20 mouse cellular contexts compared by ENCODE assay signal in genomic region chr11:63569785-63570479, GRCm38 (mm10).
DNase-seq lines count a peak whose midpoint lies in the region; ATAC-seq and TF ChIP-seq lines count a peak whose summit lies in the region.
"Had no signal": no experiment of that assay in that cellular context is flagged by ENCODE, and none has a peak within 500 bp of the region (broad histone marks: within the 10 kb centered on the region; RNA-seq: fewer than 3 reads in every experiment).

No protein-coding gene starts in this region.

- 38% methylated on average over 15 of the region's 15 CpGs for WGBS in heart, postnatal 0 days
- WGBS in midbrain, embryonic 14.5 days: 81% methylated on average over 15 of the region's 15 CpGs

- no peak overlapping the region for H3K9ac ChIP-seq in heart, postnatal 0 days (replicated peaks; ENCODE audit: low read depth, low read length)
- H3K9ac ChIP-seq in midbrain, embryonic 14.5 days (replicated peaks; ENCODE audit: low read length): no peak overlapping the region
- H3K9ac ChIP-seq: forebrain, postnatal 0 days; hindbrain, embryonic 14.5 days; midbrain, embryonic 15.5 days; neural tube, embryonic 12.5 days had no signal

- no peaks in the 10 kb centered on the region for H3K36me3 ChIP-seq in heart, postnatal 0 days (replicated peaks; ENCODE audit: control insufficient read depth, insufficient read depth, low read length)
- no peaks in the 10 kb centered on the region for H3K36me3 ChIP-seq in midbrain, embryonic 14.5 days (ENCODE audit: control insufficient read depth, insufficient read depth, low read length)
- H3K36me3 ChIP-seq: midbrain, embryonic 15.5 days; neural tube, embryonic 12.5 days had no signal

- TF ChIP-seq CTCF in heart, postnatal 0 days (IDR thresholded peaks at IDR 0.05; ENCODE audit: low read depth): no peak

- H3K4me2 ChIP-seq in heart, postnatal 0 days (ENCODE audit: low read depth, low read length): no peak overlapping the region
- no peak overlapping the region for H3K4me2 ChIP-seq in midbrain, embryonic 14.5 days (ENCODE audit: low read length)
- H3K4me2 ChIP-seq: hindbrain, embryonic 14.5 days; midbrain, embryonic 15.5 days; neural tube, embryonic 12.5 days had no signal

- H3K9me3 ChIP-seq in heart, postnatal 0 days (replicated peaks; ENCODE audit: control insufficient read depth, low read length): no peaks in the 10 kb centered on the region
- no peaks in the 10 kb centered on the region for H3K9me3 ChIP-seq in midbrain, embryonic 14.5 days (ENCODE audit: control insufficient read depth, low read length)
- H3K9me3 ChIP-seq: midbrain, embryonic 15.5 days; neural tube, embryonic 12.5 days had no signal

- no peaks in the 10 kb centered on the region for H3K27me3 ChIP-seq in heart, postnatal 0 days (ENCODE audit: control insufficient read depth, insufficient read depth, low read length)
- no peaks in the 10 kb centered on the region for H3K27me3 ChIP-seq in midbrain, embryonic 14.5 days (ENCODE audit: control insufficient read depth, insufficient read depth, low read length)
- H3K27me3 ChIP-seq: midbrain, embryonic 15.5 days; neural tube, embryonic 12.5 days had no signal

- no peak overlapping the region for H3K27ac ChIP-seq in heart, postnatal 0 days (ENCODE audit: low read depth)
- no peak overlapping the region for H3K27ac ChIP-seq in midbrain, embryonic 14.5 days (replicated peaks; ENCODE audit: low read depth, low read length)
- H3K27ac ChIP-seq: hindbrain, embryonic 14.5 days; midbrain, embryonic 15.5 days; neural tube, embryonic 12.5 days; stomach, postnatal 0 days had no signal

- H3K4me3 ChIP-seq in heart, postnatal 0 days (ENCODE audit: low read depth, low read length): no peak overlapping the region
- H3K4me3 ChIP-seq in midbrain, embryonic 14.5 days (replicated peaks; ENCODE audit: low read depth, low read length): no peak overlapping the region
- H3K4me3 ChIP-seq: midbrain, embryonic 15.5 days; neural tube, embryonic 12.5 days had no signal

- DNase-seq in adrenal gland, adult (ENCODE audit: inconsistent age in 2 of 2, low spot score in 1 of 2): peak; percentile 4 to 26
- DNase-seq in adrenal gland, postnatal 4 days (ENCODE audit: low spot score in 2 of 2): no peak
- DNase-seq in heart, postnatal 0 days (ENCODE audit: low spot score): peak; percentile 44
- no peak for DNase-seq in heart, adult 8-10 months (ENCODE audit: low spot score)
- peak; percentile 37 for DNase-seq in fat pad, adult 2 months (ENCODE audit: extremely low read depth, low read depth, low spot score)
- DNase-seq in kidney, postnatal 14 days: peak; percentile 22
- DNase-seq in gastrocnemius, postnatal 25 days: no peak
- DNase-seq in midbrain, embryonic 14.5 days: no peak
- DNase-seq: cerebellum, postnatal 14 days; forebrain, postnatal 0 days; gastrocnemius, postnatal 10 days; layer of hippocampus, postnatal 36 days; lung, postnatal 36 days; thymus, postnatal 36 days had no signal

- TF ChIP-seq EP300 in heart, postnatal 0 days (IDR thresholded peaks at IDR 0.05; ENCODE audit: low read depth): no peak

- ATAC-seq in heart, postnatal 0 days (ENCODE audit: insufficient read depth, low read depth): 0 out of 2 replicates have a peak, but pooled peaks have one; percentile 14
- no peak for ATAC-seq in midbrain, embryonic 14.5 days (ENCODE audit: low FRiP score, low TSS enrichment)
- ATAC-seq: forebrain, postnatal 0 days; intestine, postnatal 0 days; midbrain, embryonic 15.5 days; Patski had no signal

- no peaks in the 10 kb centered on the region for H3K4me1 ChIP-seq in heart, postnatal 0 days (ENCODE audit: control insufficient read depth, insufficient read depth)
- no peaks in the 10 kb centered on the region for H3K4me1 ChIP-seq in midbrain, embryonic 14.5 days (ENCODE audit: control insufficient read depth, insufficient read depth, low read length)
- H3K4me1 ChIP-seq: midbrain, embryonic 15.5 days; neural tube, embryonic 12.5 days had no signal

Comparison
In these comparisons a context has a peak if more than half of its experiments do, and no peak if none do; other contexts are left out.
1. DNase-seq: peak in adrenal gland, adult (2 of 2), heart, postnatal 0 days (single experiment), fat pad, adult 2 months (single experiment) and kidney, postnatal 14 days (single experiment); none in adrenal gland, postnatal 4 days (0 of 2), heart, adult 8-10 months (single experiment), gastrocnemius, postnatal 25 days (single experiment) and midbrain, embryonic 14.5 days (single experiment).